Mouse (Mus musculus) ES-Bruce4 (cell line): ENCODE measurements around the gene Car5a.

ENCODE experiments used
- CTCF ChIP-seq: IDR thresholded peaks from one replicate; pipeline ENCODE4 v1.8.1; 2011; ENCODE audit warnings: low read depth, low read length
- EP300 ChIP-seq: IDR thresholded peaks from 2 replicates; pipeline ENCODE4 v1.6.1; 2011; ENCODE audit warnings: low read depth, low read length; ENCODE audit not compliant: insufficient read depth
- POLR2A ChIP-seq: IDR thresholded peaks from one replicate; pipeline ENCODE4 v1.8.1; 2011; ENCODE audit warnings: low read length; ENCODE audit not compliant: insufficient read depth

GRCm38 (mm10) chr8:121875517-121875916, 69.2 kb downstream of the Car5a start:
- TF ChIP-seq EP300 (no peak), POLR2A (no peak), CTCF (no peak)
